Mouse (Mus musculus): Measurements from ENCODE around the gene Tspan7. TPM values are rescaled to one million over a fixed set of nuclear protein-coding genes. Genes with fewer than 3 reads are reported as not detected.

Gene Tspan7
- polyA plus RNA-seq, 1 experiment from 2014 or later: 55.9 TPM

Other genes starting within 250 kb of the Tspan7 start
- gene Otc, start 232.9 kb upstream of the Tspan7 start, polyA plus RNA-seq (2015; fragmentation: Nextera tagmentation; extraction: Ambion mirVana): 0.15 TPM in 1 of 2 replicates, not detected in the other
- 24.2 and 26.7 TPM in 2 replicates for gene Mid1ip1, start 229.9 kb downstream of the Tspan7 start, polyA plus RNA-seq (2015; fragmentation: Nextera tagmentation; extraction: Ambion mirVana)